Mouse (Mus musculus) layer of hippocampus, adult 6 months (tissue): ENCODE results near the gene Pgp. TPM values are rescaled to one million over a fixed set of nuclear protein-coding genes. Genes with fewer than 3 reads are reported as not detected.

Source experiments
- long read RNA-seq, 2 experiments: library from polyadenylated mRNA; unstranded; transcript quantifications; one replicate each; pipeline ENCODE4 v2.0.0; 2019 to 2020
- polyA plus RNA-seq: library from polyadenylated mRNA; unstranded; fragments of <200 nt; fragmentation: Nextera tagmentation; gene quantifications from 2 replicates; pipeline ENCODE4 v1.2.3, GENCODE M21; 2021

Pgp gene
- 93.6 and 97.8 TPM in 2 replicates for polyA plus RNA-seq
- long read RNA-seq, experiment 1, transcript Pgp-202 (1 exons, 2,428 nt), result minor isoform, 90 of 339 reads
- long read RNA-seq, experiment 1, transcript Pgp-201 (2 exons, 2,627 nt), result major isoform, 248 of 339 reads
- long read RNA-seq, experiment 1, partial matches to known transcripts, result 0 of 339 reads
- long read RNA-seq, experiment 1, other reads (novel, unspliced or antisense), result 1 of 339 reads
- long read RNA-seq, experiment 2, transcript Pgp-202 (1 exons, 2,428 nt), result minor isoform, 140 of 445 reads
- long read RNA-seq, experiment 2, transcript Pgp-201 (2 exons, 2,627 nt), result major isoform, 304 of 445 reads
- long read RNA-seq, experiment 2, partial matches to known transcripts, result 0 of 445 reads
- long read RNA-seq, experiment 2, other reads (novel, unspliced or antisense), result 1 of 445 reads

GRCm38 (mm10) chr17:24469910-24470602, at the start of gene Pgp, which contains the start of gene E4f1:
Gene Pgp, plus strand, starts transcription at chr17:24470392.
Gene E4f1, minus strand, starts transcription at chr17:24470313.

DNA sequence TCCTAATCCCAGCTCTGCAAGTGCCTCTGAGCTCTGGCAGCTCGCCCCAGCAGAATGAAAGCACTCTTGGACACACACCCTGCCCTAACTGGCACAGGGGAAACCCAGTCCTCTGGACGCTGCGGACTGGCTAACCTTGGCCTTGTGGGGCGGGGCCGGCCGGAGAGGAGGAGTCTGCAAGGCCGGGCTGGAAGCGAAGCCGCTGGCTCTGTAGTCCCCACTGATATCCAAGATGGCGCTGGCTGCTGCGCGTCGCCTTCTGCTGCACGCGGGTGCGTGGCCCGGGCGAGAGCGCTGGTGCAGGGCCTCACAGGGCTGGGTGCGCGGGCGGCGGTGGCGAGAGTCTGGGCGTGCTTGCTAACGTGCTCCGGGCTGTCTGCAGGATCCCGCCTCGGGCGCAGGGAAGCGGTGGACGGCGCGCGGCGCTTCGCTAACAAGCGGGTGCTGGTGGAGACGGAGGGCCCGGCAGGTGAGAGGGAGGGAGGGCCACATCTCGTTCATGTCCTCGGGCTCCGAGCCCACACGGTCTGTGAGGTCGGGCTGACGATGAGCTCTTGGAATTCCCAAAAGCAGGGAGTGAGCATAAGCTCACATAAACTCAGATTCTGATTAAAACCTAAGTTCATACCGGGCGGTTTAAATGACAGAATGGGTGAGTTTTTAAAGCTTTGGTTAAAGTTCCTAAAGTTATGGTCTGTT, 43.6 kb upstream of the Pgp start, which contains the start of gene Eci1:
Gene Eci1 (plus strand): TSS at position 171 of the 699 bp plus-strand sequence.

DNA sequence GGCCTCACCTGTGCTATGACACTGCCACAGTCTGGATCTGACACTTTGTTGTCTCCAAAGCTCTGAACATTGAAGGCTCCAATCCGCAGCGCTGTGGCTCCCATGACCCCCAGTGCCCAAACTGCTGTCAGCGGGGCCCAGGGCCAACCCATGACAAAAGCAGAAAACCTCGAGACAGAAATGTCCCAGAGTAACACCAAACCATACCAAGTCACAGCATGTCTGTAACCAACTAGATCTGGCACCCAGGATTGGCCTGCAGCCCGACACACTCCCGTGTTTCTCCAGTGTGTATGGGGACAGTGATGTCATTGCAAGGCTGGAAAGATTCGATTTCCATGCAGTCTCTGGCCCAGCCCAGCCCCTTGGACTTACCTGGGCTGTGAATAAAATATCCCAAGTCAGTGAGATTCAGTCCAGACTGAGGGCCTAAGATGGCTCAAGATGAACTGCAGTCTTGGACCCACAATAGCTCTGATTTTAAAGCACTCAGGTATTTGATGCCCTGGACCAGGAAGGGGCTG, 27.5 kb upstream of the Pgp start, which contains the start of gene Dnase1l2:
Gene Dnase1l2 (minus strand): TSS at position 474 of the 524 bp plus-strand sequence.

DNA sequence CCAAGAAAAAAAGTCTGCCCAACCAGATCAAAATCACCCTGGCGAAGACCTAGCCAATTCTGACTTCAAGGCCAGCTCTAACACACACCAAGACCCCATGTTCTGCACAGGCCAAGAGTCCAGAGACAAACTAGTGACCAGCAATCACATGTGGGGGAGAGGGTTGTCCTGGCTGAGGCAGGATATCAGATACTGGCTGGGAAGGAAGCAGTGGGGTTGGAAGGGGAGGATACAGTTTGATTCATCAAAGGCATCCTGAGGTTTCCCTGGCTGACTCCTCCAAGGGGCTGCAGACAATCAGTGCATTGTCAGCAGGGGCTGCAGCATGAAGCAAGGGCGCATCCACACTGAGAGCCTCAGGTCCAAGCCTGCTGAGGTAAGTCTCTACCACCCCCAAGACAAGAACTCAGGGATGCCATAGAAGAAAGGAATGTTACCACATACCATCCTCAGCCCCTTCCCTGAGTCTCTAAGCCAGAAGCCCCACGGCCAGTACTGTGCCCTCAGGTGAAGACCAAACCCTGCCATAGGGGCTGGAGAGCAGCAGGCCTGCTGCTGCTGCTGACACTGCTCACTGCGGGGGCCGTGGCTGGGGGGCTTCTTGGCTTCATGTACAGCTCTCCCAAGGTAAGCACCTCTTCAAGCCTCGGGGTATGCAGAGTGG, 3.6 kb downstream of the Pgp start, which contains the start of gene Bricd5:
Gene Bricd5 (plus strand): TSS at position 273 of the 664 bp plus-strand sequence.

GRCm38 (mm10) chr17:24478663-24479380, 8.6 kb downstream of the Pgp start, which contains the start of gene Mlst8:
Gene Mlst8, minus strand, starts transcription at chr17:24479078.

GRCm38 (mm10) chr17:24488186-24488661, 18.0 kb downstream of the Pgp start, which contains the start of gene Caskin1:
Gene Caskin1, plus strand, starts transcription at chr17:24488601.

Other genes with a start within 250 kb of the Pgp start
- 6.3 and 6.7 TPM in 2 replicates for gene Tedc2, start 249.5 kb upstream of the Pgp start, polyA plus RNA-seq
- gene Ccnf, start 218.9 kb upstream of the Pgp start, polyA plus RNA-seq, result 1.6 and 2.0 TPM in 2 replicates
- gene Abca17, start 119.3 kb upstream of the Pgp start, polyA plus RNA-seq, result 0.21 and 0.36 TPM in 2 replicates
- gene Abca3, start 118.4 kb upstream of the Pgp start, polyA plus RNA-seq, result 14.0 and 19.0 TPM in 2 replicates
- 101 and 105 TPM in 2 replicates for gene Rnps1, start 55.8 kb upstream of the Pgp start, polyA plus RNA-seq
- gene Eci1, start 43.8 kb upstream of the Pgp start, polyA plus RNA-seq, result 89.4 and 98.3 TPM in 2 replicates
- 0.18 and 0.29 TPM in 2 replicates for gene Dnase1l2, start 27.3 kb upstream of the Pgp start, polyA plus RNA-seq
- 12.4 and 12.9 TPM in 2 replicates for gene E4f1, start 79 bp upstream of the Pgp start, polyA plus RNA-seq
- 1.6 and 1.7 TPM in 2 replicates for gene Bricd5, start 3.5 kb downstream of the Pgp start, polyA plus RNA-seq
- 15.9 and 16.3 TPM in 2 replicates for gene Mlst8, start 8.7 kb downstream of the Pgp start, polyA plus RNA-seq
- gene Caskin1, start 18.2 kb downstream of the Pgp start, polyA plus RNA-seq, result 10.2 and 11.0 TPM in 2 replicates
- 17.9 and 20.8 TPM in 2 replicates for gene Traf7, start 57.5 kb downstream of the Pgp start, polyA plus RNA-seq
- 52.7 and 57.7 TPM in 2 replicates for gene Rab26, start 63.8 kb downstream of the Pgp start, polyA plus RNA-seq
- gene Pkd1, start 79.4 kb downstream of the Pgp start, polyA plus RNA-seq, result 8.1 and 9.0 TPM in 2 replicates
- 85.0 and 101 TPM in 2 replicates for gene Tsc2, start 162.2 kb downstream of the Pgp start, polyA plus RNA-seq
- gene Nthl1, start 162.3 kb downstream of the Pgp start, polyA plus RNA-seq, result 6.2 and 6.5 TPM in 2 replicates
- 41.7 and 49.7 TPM in 2 replicates for gene Slc9a3r2, start 179.9 kb downstream of the Pgp start, polyA plus RNA-seq
- 1.2 TPM in 2 replicates for gene Npw, start 188.1 kb downstream of the Pgp start, polyA plus RNA-seq
- 0.99 and 1.2 TPM in 2 replicates for gene Zfp598, start 199.3 kb downstream of the Pgp start, polyA plus RNA-seq
- gene Syngr3, start 219.6 kb downstream of the Pgp start, polyA plus RNA-seq, result 304 and 365 TPM in 2 replicates
- gene Gfer, start 225.8 kb downstream of the Pgp start, polyA plus RNA-seq, result 30.7 and 34.3 TPM in 2 replicates
- gene Noxo1, start 225.8 kb downstream of the Pgp start, polyA plus RNA-seq, result 0.87 and 0.93 TPM in 2 replicates
- 23.2 and 24.5 TPM in 2 replicates for gene Tbl3, start 237.3 kb downstream of the Pgp start, polyA plus RNA-seq
- gene Rnf151, start 247.7 kb downstream of the Pgp start, polyA plus RNA-seq, result not detected in 2 replicates
- 1,412 and 1,765 TPM in 2 replicates for gene Rps2, start 247.7 kb downstream of the Pgp start, polyA plus RNA-seq